ENCODE assay signal across 20 mouse cellular contexts in the genomic region with DNA sequence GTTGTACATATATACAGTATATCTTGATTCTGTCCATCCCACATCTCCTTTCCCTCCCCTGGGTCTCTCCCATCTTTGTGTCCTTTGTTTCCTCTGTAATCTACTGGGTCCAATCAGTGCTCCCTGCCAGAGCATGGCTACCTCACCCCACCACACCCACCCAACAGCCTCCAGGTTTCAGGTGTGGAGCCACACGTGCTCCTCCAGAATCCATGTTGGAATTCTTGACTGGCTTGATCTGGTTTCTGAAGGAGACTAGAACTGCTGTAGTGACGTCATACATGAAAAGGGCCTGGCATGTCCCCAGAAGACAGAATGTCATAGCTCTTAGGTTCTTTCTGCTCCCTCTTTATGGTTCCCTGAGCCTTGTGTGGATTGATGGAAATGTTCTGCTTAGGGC.
DNase-seq lines count a peak whose midpoint lies in the region; ATAC-seq lines count a peak whose summit lies in the region.
"Had no signal": no experiment of that assay in that cellular context is flagged by ENCODE, and none has a peak within 500 bp of the region (broad histone marks: within the 10 kb centered on the region; RNA-seq: fewer than 3 reads in every experiment).

No protein-coding gene starts in this region.

- intact Hi-C loops in heart, postnatal 10 days (cut with DNase I) = no loop called here

- H3K9me3 ChIP-seq in midbrain, embryonic 16.5 days (replicated peaks; ENCODE audit: control insufficient read depth, low read length, poor library complexity, severe bottlenecking) = no peaks in the 10 kb centered on the region
- H3K9me3 ChIP-seq: G1E had no signal

- no peaks in the 10 kb centered on the region for H3K36me3 ChIP-seq in midbrain, embryonic 16.5 days (ENCODE audit: control insufficient read depth, insufficient read depth, low read length)
- H3K36me3 ChIP-seq: G1E had no signal

- H3K4me1 ChIP-seq in midbrain, embryonic 16.5 days (ENCODE audit: control insufficient read depth, insufficient read depth, low read length) = no peaks in the 10 kb centered on the region

- 90% methylated on average over 2 of the region's 2 CpGs for WGBS in midbrain, embryonic 16.5 days

- no peak overlapping the region for H3K4me3 ChIP-seq in midbrain, embryonic 16.5 days (ENCODE audit: low read depth, low read length)

- no peak overlapping the region for H3K9ac ChIP-seq in midbrain, embryonic 16.5 days (ENCODE audit: low read depth, low read length)

- H3K4me2 ChIP-seq in midbrain, embryonic 16.5 days (ENCODE audit: low read length) = no peak overlapping the region

- H3K27ac ChIP-seq in midbrain, embryonic 16.5 days (ENCODE audit: low read length) = no peak overlapping the region

- no peaks in the 10 kb centered on the region for H3K27me3 ChIP-seq in midbrain, embryonic 16.5 days (ENCODE audit: control insufficient read depth, insufficient read depth, low read depth, low read length)
- H3K27me3 ChIP-seq: CH12.LX, Patski had no signal

- DNase-seq in heart, adult 11 months = peak; percentile 62
- DNase-seq in heart, postnatal 10 days = no peak
- peak; percentile 52 for DNase-seq in ZHBTc4 (ENCODE audit: low read depth, low spot score)
- DNase-seq: adrenal gland, adult 2 months; adrenal gland, adult 8-10 months; adrenal gland, postnatal 10 days; adrenal gland, postnatal 14 days; adrenal gland, postnatal 25 days; adrenal gland, postnatal 36 days; B cell, adult 2 months; cerebellum, adult 11 months; cerebellum, adult 11-12 months; cerebellum, adult 18-20 months; cerebellum, adult 2 months had no signal

- ATAC-seq in midbrain, embryonic 16.5 days = no peak
- ATAC-seq: activated CD4-positive, CD25-positive, alpha-beta regulatory T cell, adult 4 months; CD4-positive, CD25-positive, alpha-beta regulatory T cell, adult 4 months; Patski had no signal

Comparison
In these comparisons a context has a peak if more than half of its experiments do, and no peak if none do; other contexts are left out.
1. DNase-seq: peak in heart, adult 11 months (single experiment) and ZHBTc4 (single experiment); none in heart, postnatal 10 days (0 of 2).